Mouse (Mus musculus) frontal cortex, postnatal 14 days (tissue): Measurements from ENCODE around the gene Borcs6.
"Not testable (repeated sequence)": the region's sequence is repeated elsewhere in the genome, so short reads cannot be mapped to it uniquely, and the experiment has no call there.

Source experiments
- DNase-seq, 2 experiments: peaks; one replicate each; pipeline ENCODE4 v3.0.0; 2022; ENCODE audit warnings: low spot score in 2 of 2

Gene Borcs6

GRCm38 (mm10) chr11:69088856-69089615 is 29.5 kb downstream of the Borcs6 start:
- DNase-seq: no peak

GRCm38 (mm10) chr11:69089616-69090290 is 30.2 kb downstream of the Borcs6 start:
- DNase-seq: no peak

DNA sequence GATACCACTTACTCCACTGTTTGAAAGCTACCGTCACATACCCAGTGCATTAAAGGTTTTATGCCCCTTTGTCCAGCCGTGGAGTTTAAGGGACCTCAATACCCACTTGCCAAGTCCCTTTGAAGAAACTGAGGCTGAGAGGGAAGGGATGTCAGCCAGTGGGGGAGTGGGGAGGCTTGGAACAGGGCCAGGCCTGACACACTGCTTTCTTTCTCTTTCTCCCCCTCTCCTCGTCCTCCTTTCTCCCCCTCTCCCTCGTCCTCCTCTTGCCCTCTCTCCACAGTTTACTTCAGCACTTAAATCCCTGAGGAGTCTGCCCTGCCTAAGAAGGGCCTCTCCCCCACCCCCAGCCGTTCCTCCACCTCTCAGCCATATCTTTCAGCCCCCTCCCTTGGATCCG is 30.9 kb downstream of the Borcs6 start:
- DNase-seq: no peak

- DNase-seq: no peak
Measured at GRCm38 (mm10) chr11:69091566-69092385, 32.3 kb downstream of the Borcs6 start.

GRCm38 (mm10) chr11:69092386-69092751 is 32.9 kb downstream of the Borcs6 start:
- peak in 1 of 2 experiments; percentile 82 for DNase-seq

GRCm38 (mm10) chr11:69092871-69093270 is 33.4 kb downstream of the Borcs6 start:
- DNase-seq: no peak

DNA sequence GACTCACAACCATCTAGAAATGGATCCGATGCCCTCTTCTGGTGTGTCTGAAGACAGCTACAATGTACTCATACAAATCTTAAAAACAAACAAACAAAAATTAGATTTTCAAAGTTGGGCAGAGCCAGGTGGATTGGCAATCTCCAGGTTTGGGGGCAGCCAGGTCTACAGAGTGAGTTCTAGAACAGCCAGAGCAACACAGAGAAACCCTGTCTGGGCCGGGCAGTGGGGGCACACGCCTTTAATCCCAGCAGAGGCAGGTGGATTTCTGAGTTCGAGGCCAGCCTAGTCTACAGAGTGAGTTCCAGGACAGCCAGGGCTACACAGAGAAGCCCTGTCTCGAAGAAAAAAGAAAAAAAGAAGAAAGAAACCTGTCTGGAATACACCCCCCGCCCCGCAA is 34.3 kb downstream of the Borcs6 start:
- not testable (repeated sequence) for DNase-seq

- DNase-seq: peak; percentile 100
Measured at GRCm38 (mm10) chr11:69094697-69095429, 35.3 kb downstream of the Borcs6 start, which contains the start of gene Per1. Gene Per1 (plus strand): TSS chr11:69095217.

DNA sequence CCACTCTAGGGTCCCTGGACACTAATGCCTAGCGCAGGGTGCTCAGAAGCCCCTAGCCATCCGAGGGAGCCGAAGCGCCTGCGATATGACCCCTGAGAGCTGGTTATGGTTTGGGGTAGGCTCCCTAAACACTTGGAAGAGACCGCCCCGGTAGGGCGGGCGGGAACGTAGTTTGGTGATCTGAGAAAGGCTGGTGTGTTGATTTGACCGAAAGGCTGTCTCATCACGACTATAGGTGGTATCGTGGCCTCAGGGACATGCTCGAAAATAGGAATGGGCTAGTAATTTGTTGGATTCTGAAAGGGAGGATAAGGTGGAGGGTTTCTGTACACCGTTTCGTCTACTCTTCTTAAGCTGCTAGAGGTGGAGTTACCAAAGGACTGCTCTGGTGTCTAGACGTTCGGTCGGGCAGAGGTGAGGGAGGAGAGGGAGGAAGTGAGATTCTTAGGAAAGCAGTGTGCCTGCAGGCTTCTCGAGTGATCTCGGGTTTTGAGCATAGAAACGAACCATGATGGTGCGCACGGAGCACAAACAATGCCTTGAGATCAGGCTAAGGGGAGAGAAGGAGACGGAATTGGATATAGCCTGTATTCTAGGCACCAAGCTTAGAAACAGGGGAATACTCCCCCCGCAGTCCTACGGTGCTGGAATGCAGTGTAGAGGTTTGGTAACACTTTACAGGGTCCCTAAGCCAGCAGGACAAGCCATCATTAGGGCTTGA is 36.2 kb downstream of the Borcs6 start:
- DNase-seq: no peak

DNA sequence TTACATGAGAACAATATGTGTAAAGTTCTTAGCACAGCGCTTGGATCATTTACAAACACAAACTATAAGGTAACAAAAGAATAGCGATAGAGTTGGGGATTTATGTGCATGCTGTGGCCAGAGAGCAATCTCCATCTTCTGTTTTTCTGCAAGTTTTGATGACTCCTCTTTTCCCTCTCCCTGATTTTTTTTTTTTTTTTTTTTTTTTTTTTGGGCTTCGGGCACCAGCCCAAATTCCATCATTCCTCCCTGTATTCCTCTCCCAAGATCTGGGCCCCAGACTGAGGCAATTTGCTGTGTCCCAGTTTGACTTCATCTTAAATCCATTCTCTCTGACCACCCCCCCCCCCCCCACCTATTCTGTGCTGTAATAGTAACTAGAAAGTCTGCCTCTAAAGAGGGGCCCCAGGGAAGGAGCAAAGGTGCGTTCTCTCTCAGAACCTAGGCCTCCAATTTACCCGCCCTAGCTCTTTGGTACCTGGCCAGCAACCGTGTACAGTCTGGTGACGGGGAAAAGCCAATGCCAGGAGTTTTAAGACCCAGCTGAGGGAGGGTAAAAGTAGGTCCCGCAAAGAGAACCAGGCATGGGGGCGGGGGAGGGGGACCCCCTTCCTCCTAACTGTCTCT is 37.0 kb downstream of the Borcs6 start:
- no peak for DNase-seq

DNA sequence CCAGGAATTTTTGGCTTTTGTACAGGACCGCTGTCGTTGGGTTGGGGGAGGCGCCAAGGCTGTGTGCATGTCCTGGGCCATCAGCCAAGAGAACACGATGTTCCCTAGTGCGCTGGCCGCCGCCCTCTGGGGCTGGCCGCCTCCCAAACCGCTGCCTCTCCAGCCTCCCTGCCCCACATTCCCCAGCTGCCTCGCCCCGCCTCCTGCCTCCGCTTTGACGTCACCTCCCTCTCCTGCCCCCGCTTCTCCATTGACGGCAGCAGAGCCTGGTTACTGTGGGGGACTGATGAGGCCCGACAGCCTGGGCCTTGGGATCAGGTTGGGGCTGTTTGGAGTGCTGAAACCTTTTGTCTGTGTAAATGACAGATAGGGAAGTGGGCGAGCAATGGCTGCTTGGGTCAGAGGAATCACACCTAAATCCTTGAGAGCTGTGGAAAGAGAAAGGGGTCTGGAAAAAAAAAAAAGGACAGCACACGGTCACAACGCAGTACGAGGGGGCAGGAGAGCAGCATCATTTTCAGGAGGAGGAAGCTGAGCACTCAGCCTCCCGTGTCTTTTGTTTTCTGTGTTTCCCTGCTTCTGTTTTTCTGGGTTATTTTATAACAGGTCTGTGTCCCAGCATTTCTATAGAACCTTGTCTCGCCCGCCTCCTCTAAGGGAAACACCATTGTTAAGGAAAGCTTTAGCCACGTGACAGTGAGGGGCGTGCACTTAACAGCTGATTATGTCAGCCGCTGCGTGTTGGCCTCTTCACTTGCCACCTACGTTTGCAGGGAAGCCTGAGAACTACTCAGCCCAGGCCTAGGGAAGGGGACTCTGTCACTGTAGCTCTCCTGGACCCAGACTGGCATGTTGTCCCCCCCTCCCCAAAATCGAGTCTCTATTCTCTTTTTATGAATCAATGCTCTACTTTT is 37.7 kb downstream of the Borcs6 start:
- peak; percentile 93 to 96 for DNase-seq

DNA sequence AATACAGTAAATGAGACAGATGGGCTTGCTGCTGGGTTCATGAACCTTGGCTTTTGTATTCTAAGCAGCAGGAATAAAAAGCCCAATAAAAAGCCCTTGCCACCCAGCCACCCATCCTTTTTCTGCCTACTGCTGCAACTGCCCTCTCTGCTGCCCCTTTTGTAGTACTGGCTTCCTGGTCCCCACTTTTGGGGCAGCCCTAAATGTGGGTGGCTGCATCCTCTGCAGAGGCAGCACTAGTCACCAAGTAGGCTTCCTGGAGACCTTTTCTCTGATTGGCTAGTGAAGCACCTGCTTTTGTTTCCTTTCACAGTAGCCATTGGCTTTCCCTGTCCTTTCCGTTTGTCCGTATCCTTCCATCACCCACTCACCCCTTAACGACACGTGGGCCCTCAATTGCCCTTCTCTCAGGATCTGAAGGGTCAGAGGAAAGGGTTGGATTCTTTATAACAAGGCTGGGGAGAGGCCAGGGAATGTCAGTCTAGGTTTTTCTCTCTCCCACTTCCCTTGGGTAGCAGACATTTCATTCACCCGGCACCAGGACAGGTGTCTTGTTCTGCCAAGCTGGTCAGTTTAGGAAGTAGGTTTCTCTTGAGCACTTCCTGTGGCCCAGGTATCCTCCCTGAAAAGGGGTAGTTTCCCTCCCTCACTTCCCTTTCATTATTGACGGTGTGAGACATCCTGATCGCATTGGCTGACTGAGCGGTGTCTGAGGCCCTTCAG is 38.7 kb downstream of the Borcs6 start:
- DNase-seq: peak in 1 of 2 experiments; percentile 8

- DNase-seq: peak; percentile 94
Measured at GRCm38 (mm10) chr11:69098762-69099091, 39.2 kb downstream of the Borcs6 start.

DNA sequence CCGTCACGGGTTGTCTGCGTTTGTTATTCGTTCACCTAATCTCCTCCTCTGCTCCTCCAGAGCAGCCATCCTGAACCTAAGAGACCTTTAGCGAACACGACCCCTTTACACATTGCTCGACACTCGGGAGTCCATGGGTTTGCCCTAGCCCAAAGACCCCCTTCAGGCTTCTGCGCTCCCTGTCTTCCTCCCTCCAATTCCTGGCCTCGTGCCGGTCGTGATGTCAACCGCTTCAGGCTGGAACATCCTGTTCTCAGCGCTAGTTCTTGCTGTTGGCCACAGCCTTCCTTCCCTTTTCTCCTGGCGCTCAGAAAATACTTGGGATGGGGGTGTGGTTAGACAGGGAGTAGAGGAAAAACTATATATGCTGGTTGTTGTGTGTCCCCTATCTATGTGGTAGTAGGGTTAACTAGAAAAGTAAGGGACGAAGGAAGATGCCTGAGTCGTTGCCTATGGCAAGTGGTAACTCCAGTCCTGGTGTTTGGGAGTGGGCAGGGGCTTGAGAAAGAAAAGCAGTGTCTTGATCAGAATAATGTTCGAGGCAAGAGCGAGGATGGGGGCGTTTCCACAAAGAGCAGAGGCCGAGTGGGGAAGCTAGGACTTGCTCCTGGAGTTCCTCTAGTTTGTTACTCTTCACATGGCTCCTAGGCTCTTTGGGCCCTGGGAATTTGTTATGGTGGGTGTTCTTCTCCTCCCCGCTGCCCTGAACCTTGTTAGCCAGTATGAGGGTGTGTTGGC is 39.8 kb downstream of the Borcs6 start:
- DNase-seq: peak in 1 of 2 experiments; percentile 64

- peak; percentile 85 to 89 for DNase-seq
Measured at GRCm38 (mm10) chr11:69099915-69100345, 40.4 kb downstream of the Borcs6 start.

- DNase-seq: peak in 1 of 2 experiments; percentile 21
Measured at GRCm38 (mm10) chr11:69100639-69101360, 41.3 kb downstream of the Borcs6 start.
